Mouse (Mus musculus): Measurements from ENCODE around the gene Padi4. TPM values are rescaled to one million over a fixed set of nuclear protein-coding genes. Genes with fewer than 3 reads are reported as not detected.

The Padi4 gene
- total and polyA plus RNA-seq, 3 experiments, result 0.02 TPM; not detected in 2

- DNase-seq (ENCODE audit: low spot score) (no peak), ATAC-seq (ENCODE audit: extremely low read depth, insufficient number of reproducible peaks, low FRiP score, poor library complexity, severe bottlenecking) (no peak)
- no peaks in the 10 kb centered on the region for H3K9me3 ChIP-seq (replicated peaks)
- H3K4me3 ChIP-seq (ENCODE audit: low read depth, low read length), result no peak overlapping the region
- H3K36me3 ChIP-seq (replicated peaks), result no peaks in the 10 kb centered on the region
- TF ChIP-seq POLR2AphosphoS5 (IDR thresholded peaks at IDR 0.05; ENCODE audit: insufficient replicate concordance, low read depth, low read length) (no peak), CTCF (IDR thresholded peaks at IDR 0.05; ENCODE audit: low read depth, low read length) (peak; percentile 62; the same call in 1 of the 2 replicates), TAL1 (conservative IDR thresholded peaks at IDR 0.05; ENCODE audit: low read depth, low read length) (no peak), GATA1 (IDR thresholded peaks at IDR 0.05; ENCODE audit: borderline replicate concordance, low read length) (no peak), GATA2 (IDR thresholded peaks at IDR 0.05; ENCODE audit: borderline replicate concordance, low read depth, low read length) (no peak)
- H3K27me3 ChIP-seq (ENCODE audit: insufficient read depth, low read length), result peaks cover 22% of the 10 kb centered on the region
- H3K4me1 ChIP-seq (ENCODE audit: insufficient read depth, low read depth, low read length), result no peaks in the 10 kb centered on the region
These were observed 10.9 kb downstream of the Padi4 start for GRCm38 (mm10) chr4:140763158-140763557.

GRCm38 (mm10) chr4:140761601-140762000 is 12.4 kb downstream of the Padi4 start:
- H3K9me3 ChIP-seq (replicated peaks), result no peaks in the 10 kb centered on the region
- no peak for TF ChIP-seq GATA1 (IDR thresholded peaks at IDR 0.05; ENCODE audit: borderline replicate concordance, low read length)
- no peak for TF ChIP-seq POLR2AphosphoS5 (IDR thresholded peaks at IDR 0.05; ENCODE audit: insufficient replicate concordance, low read depth, low read length)
- TF ChIP-seq TAL1 (conservative IDR thresholded peaks at IDR 0.05; ENCODE audit: low read depth, low read length), result no peak
- no peak for TF ChIP-seq GATA2 (IDR thresholded peaks at IDR 0.05; ENCODE audit: borderline replicate concordance, low read depth, low read length)
- no peak for TF ChIP-seq CTCF (IDR thresholded peaks at IDR 0.05; ENCODE audit: low read depth, low read length)
- DNase-seq (ENCODE audit: low spot score) (no peak), ATAC-seq (ENCODE audit: extremely low read depth, insufficient number of reproducible peaks, low FRiP score, poor library complexity, severe bottlenecking) (no peak)
- no peaks in the 10 kb centered on the region for H3K36me3 ChIP-seq (replicated peaks)
- H3K4me3 ChIP-seq (ENCODE audit: low read depth, low read length), result no peak overlapping the region
- peaks cover 25% of the 10 kb centered on the region for H3K27me3 ChIP-seq (ENCODE audit: insufficient read depth, low read length)
- no peaks in the 10 kb centered on the region for H3K4me1 ChIP-seq (ENCODE audit: insufficient read depth, low read depth, low read length)

- H3K4me3 ChIP-seq (ENCODE audit: low read depth, low read length), result no peak overlapping the region
- H3K27me3 ChIP-seq (ENCODE audit: insufficient read depth, low read length), result peaks cover 36% of the 10 kb centered on the region
- no peaks in the 10 kb centered on the region for H3K9me3 ChIP-seq (replicated peaks)
- no peaks in the 10 kb centered on the region for H3K36me3 ChIP-seq (replicated peaks)
- H3K4me1 ChIP-seq (ENCODE audit: insufficient read depth, low read depth, low read length), result peaks cover 5% of the 10 kb centered on the region
- DNase-seq (ENCODE audit: low spot score), result no peak
- TF ChIP-seq GATA1 (IDR thresholded peaks at IDR 0.05; ENCODE audit: borderline replicate concordance, low read length), result no peak
- TF ChIP-seq GATA2 (IDR thresholded peaks at IDR 0.05; ENCODE audit: borderline replicate concordance, low read depth, low read length), result no peak
- no peak for TF ChIP-seq POLR2AphosphoS5 (IDR thresholded peaks at IDR 0.05; ENCODE audit: insufficient replicate concordance, low read depth, low read length)
- no peak for TF ChIP-seq TAL1 (conservative IDR thresholded peaks at IDR 0.05; ENCODE audit: low read depth, low read length)
- no peak for TF ChIP-seq CTCF (IDR thresholded peaks at IDR 0.05; ENCODE audit: low read depth, low read length)
- no peak for ATAC-seq (ENCODE audit: extremely low read depth, insufficient number of reproducible peaks, low FRiP score, poor library complexity, severe bottlenecking)
These were observed 18.2 kb downstream of the Padi4 start for GRCm38 (mm10) chr4:140755811-140756210.

- ATAC-seq (ENCODE audit: extremely low read depth, insufficient number of reproducible peaks, low FRiP score, poor library complexity, severe bottlenecking) (no peak), DNase-seq (ENCODE audit: low spot score) (no peak)
- no peaks in the 10 kb centered on the region for H3K9me3 ChIP-seq (replicated peaks)
- peaks cover 34% of the 10 kb centered on the region for H3K27me3 ChIP-seq (ENCODE audit: insufficient read depth, low read length)
- no peaks in the 10 kb centered on the region for H3K36me3 ChIP-seq (replicated peaks)
- TF ChIP-seq CTCF (IDR thresholded peaks at IDR 0.05; ENCODE audit: low read depth, low read length) (no peak), GATA1 (IDR thresholded peaks at IDR 0.05; ENCODE audit: borderline replicate concordance, low read length) (no peak), TAL1 (conservative IDR thresholded peaks at IDR 0.05; ENCODE audit: low read depth, low read length) (no peak), POLR2AphosphoS5 (IDR thresholded peaks at IDR 0.05; ENCODE audit: insufficient replicate concordance, low read depth, low read length) (no peak)
- no peak overlapping the region for H3K4me3 ChIP-seq (ENCODE audit: low read depth, low read length)
- peaks cover 5% of the 10 kb centered on the region for H3K4me1 ChIP-seq (ENCODE audit: insufficient read depth, low read depth, low read length)
These were observed 20.7 kb downstream of the Padi4 start for GRCm38 (mm10) chr4:140753366-140753765.

GRCm38 (mm10) chr4:140750328-140750727 is 23.7 kb downstream of the Padi4 start:
- DNase-seq (ENCODE audit: low spot score) (no peak), ATAC-seq (ENCODE audit: extremely low read depth, insufficient number of reproducible peaks, low FRiP score, poor library complexity, severe bottlenecking) (no peak)
- H3K4me1 ChIP-seq (ENCODE audit: insufficient read depth, low read depth, low read length), result no peaks in the 10 kb centered on the region
- no peaks in the 10 kb centered on the region for H3K36me3 ChIP-seq (replicated peaks)
- H3K4me3 ChIP-seq (ENCODE audit: low read depth, low read length), result no peak overlapping the region
- TF ChIP-seq TAL1 (conservative IDR thresholded peaks at IDR 0.05; ENCODE audit: low read depth, low read length), result no peak
- TF ChIP-seq POLR2AphosphoS5 (IDR thresholded peaks at IDR 0.05; ENCODE audit: insufficient replicate concordance, low read depth, low read length), result no peak
- H3K27me3 ChIP-seq (ENCODE audit: insufficient read depth, low read length), result peaks cover 44% of the 10 kb centered on the region
- no peaks in the 10 kb centered on the region for H3K9me3 ChIP-seq (replicated peaks)

GRCm38 (mm10) chr4:140747978-140748377 is 26.1 kb downstream of the Padi4 start:
- ATAC-seq (ENCODE audit: extremely low read depth, insufficient number of reproducible peaks, low FRiP score, poor library complexity, severe bottlenecking), result no peak
- Histone ChIP-seq H3K36me3 (replicated peaks) (no peaks in the 10 kb centered on the region), H3K4me3 (ENCODE audit: low read depth, low read length) (no peak overlapping the region)

More at GRCm38 (mm10) chr4:140747978-140748377, 26.1 kb downstream of the Padi4 start:
- Histone ChIP-seq H3K4me1 (ENCODE audit: insufficient read depth, low read depth, low read length) (peaks cover 8% of the 10 kb centered on the region; the same call in 1 of the 2 replicates), H3K27me3 (ENCODE audit: insufficient read depth, low read length) (peaks cover 45% of the 10 kb centered on the region), H3K9me3 (replicated peaks) (no peaks in the 10 kb centered on the region)
- TF ChIP-seq TAL1 (conservative IDR thresholded peaks at IDR 0.05; ENCODE audit: low read depth, low read length) (no peak), GATA2 (IDR thresholded peaks at IDR 0.05; ENCODE audit: borderline replicate concordance, low read depth, low read length) (no peak), POLR2AphosphoS5 (IDR thresholded peaks at IDR 0.05; ENCODE audit: insufficient replicate concordance, low read depth, low read length) (no peak), GATA1 (IDR thresholded peaks at IDR 0.05; ENCODE audit: borderline replicate concordance, low read length) (no peak), CTCF (IDR thresholded peaks at IDR 0.05; ENCODE audit: low read depth, low read length) (no peak)
- DNase-seq (ENCODE audit: low spot score), result no peak

All from G1E (cell line).